Mouse (Mus musculus) testis, adult 2 months (tissue): ENCODE data around the gene Immp2l. TPM values are rescaled to one million over a fixed set of nuclear protein-coding genes. Genes with fewer than 3 reads are reported as not detected.

Experiments used
- H3K27ac ChIP-seq: fragments of 200-500 bp; 2 replicates; pipeline ENCODE4 v1.5.1; 2012; ENCODE audit warnings: low read depth, low read length; ENCODE audit not compliant: control insufficient read depth, insufficient read depth
- H3K27me3 ChIP-seq: fragments of 200-500 bp; 2 replicates; pipeline ENCODE4 v1.6.1; 2012; ENCODE audit warnings: mild to moderate bottlenecking, low read length, moderate library complexity; ENCODE audit not compliant: control insufficient read depth, insufficient read depth
- H3K36me3 ChIP-seq: fragments of 200-500 bp; 2 replicates; pipeline ENCODE4 v1.6.1; 2012; ENCODE audit warnings: mild to moderate bottlenecking, low read length; ENCODE audit not compliant: control insufficient read depth, insufficient read depth
- H3K4me1 ChIP-seq: fragments of 200-500 bp; 2 replicates; pipeline ENCODE4 v1.6.1; 2012; ENCODE audit warnings: low read length; ENCODE audit not compliant: control insufficient read depth, insufficient read depth
- H3K4me3 ChIP-seq: fragments of 200-500 bp; 2 replicates; pipeline ENCODE4 v1.5.1; 2012; ENCODE audit warnings: low read depth, mild to moderate bottlenecking, low read length, moderate library complexity, mixed read lengths; ENCODE audit not compliant: control insufficient read depth
- CTCF ChIP-seq: fragments of 200-500 bp; IDR thresholded peaks from 2 replicates; pipeline ENCODE4 v1.5.1; 2012; ENCODE audit warnings: low read depth, mild to moderate bottlenecking, inconsistent platforms, low read length, moderate library complexity; ENCODE audit not compliant: control insufficient read depth, insufficient read depth, insufficient replicate concordance
- POLR2A ChIP-seq: fragments of 200-500 bp; IDR thresholded peaks from 2 replicates; pipeline ENCODE4 v1.6.1; 2012; ENCODE audit warnings: low read depth, mild to moderate bottlenecking, inconsistent platforms, low read length, moderate library complexity; ENCODE audit not compliant: control insufficient read depth
- polyA plus RNA-seq: library from polyadenylated mRNA; depleted of rRNA; stranded (reverse); fragments of >200 nt; gene quantifications from 2 replicates; pipeline ENCODE4 v1.2.3, GENCODE M21; 2012

Immp2l gene
- polyA plus RNA-seq, 1 experiment: 45.4 TPM

- TF ChIP-seq CTCF: no peak
- no peak for TF ChIP-seq POLR2A
- Histone ChIP-seq H3K27ac (no peak overlapping the region), H3K27me3 (no peaks in the 10 kb centered on the region), H3K4me1 (no peaks in the 10 kb centered on the region), H3K4me3 (no peak overlapping the region), H3K36me3 (no peaks in the 10 kb centered on the region)
These were observed 844.4 kb downstream of the Immp2l start for GRCm38 (mm10) chr12:41868317-41868716.

- Histone ChIP-seq H3K4me1 (no peaks in the 10 kb centered on the region), H3K4me3 (no peak overlapping the region), H3K27ac (no peak overlapping the region), H3K27me3 (no peaks in the 10 kb centered on the region), H3K36me3 (no peaks in the 10 kb centered on the region)
- TF ChIP-seq POLR2A (no peak), CTCF (no peak)
These were observed 850.1 kb downstream of the Immp2l start for GRCm38 (mm10) chr12:41874015-41874414.

GRCm38 (mm10) chr12:41877292-41877959 is 853.5 kb downstream of the Immp2l start:
- Histone ChIP-seq H3K27ac (no peak overlapping the region), H3K27me3 (no peaks in the 10 kb centered on the region), H3K4me3 (no peak overlapping the region), H3K4me1 (no peaks in the 10 kb centered on the region), H3K36me3 (no peaks in the 10 kb centered on the region)
- TF ChIP-seq CTCF (no peak), POLR2A (no peak)

GRCm38 (mm10) chr12:41878493-41878892 is 854.6 kb downstream of the Immp2l start:
- no peak for TF ChIP-seq POLR2A
- no peak for TF ChIP-seq CTCF

GRCm38 (mm10) chr12:41878972-41879371 is 855.1 kb downstream of the Immp2l start:
- Histone ChIP-seq H3K4me1 (no peaks in the 10 kb centered on the region), H3K36me3 (no peaks in the 10 kb centered on the region), H3K4me3 (no peak overlapping the region), H3K27me3 (no peaks in the 10 kb centered on the region), H3K27ac (no peak overlapping the region)
- TF ChIP-seq CTCF: no peak
- no peak for TF ChIP-seq POLR2A

More at GRCm38 (mm10) chr12:41878493-41878892, 854.6 kb downstream of the Immp2l start:
- Histone ChIP-seq H3K36me3 (no peaks in the 10 kb centered on the region), H3K27me3 (no peaks in the 10 kb centered on the region), H3K4me3 (no peak overlapping the region), H3K4me1 (no peaks in the 10 kb centered on the region), H3K27ac (no peak overlapping the region)

GRCm38 (mm10) chr12:41879412-41879811 is 855.5 kb downstream of the Immp2l start:
- H3K4me1 ChIP-seq: no peaks in the 10 kb centered on the region
- H3K36me3 ChIP-seq: no peaks in the 10 kb centered on the region
- H3K4me3 ChIP-seq: no peak overlapping the region
- no peaks in the 10 kb centered on the region for H3K27me3 ChIP-seq
- TF ChIP-seq CTCF (no peak), POLR2A (no peak)
- H3K27ac ChIP-seq: no peak overlapping the region

- Histone ChIP-seq H3K27me3 (no peaks in the 10 kb centered on the region), H3K4me3 (no peak overlapping the region), H3K36me3 (no peaks in the 10 kb centered on the region), H3K4me1 (no peaks in the 10 kb centered on the region), H3K27ac (no peak overlapping the region)
- TF ChIP-seq CTCF (no peak), POLR2A (no peak)
These were observed 856.9 kb downstream of the Immp2l start for GRCm38 (mm10) chr12:41880833-41881232.
